Mouse (Mus musculus): ENCODE measurements around the gene Smarcc1.
A peak's percentile ranks its signal among the peaks of the same experiment; 100 is the strongest.
"Not testable (repeated sequence)": the region's sequence is repeated elsewhere in the genome, so short reads cannot be mapped to it uniquely, and the experiment has no call there.

Gene Smarcc1

GRCm38 (mm10) chr9:110131525-110132197, 14.2 kb downstream of the Smarcc1 start:
- DNase-seq (ENCODE audit: low read depth, low spot score), result peak; percentile 98

GRCm38 (mm10) chr9:110132201-110132605, 14.7 kb downstream of the Smarcc1 start:
- DNase-seq (ENCODE audit: low read depth, low spot score), result peak; percentile 40

GRCm38 (mm10) chr9:110132921-110133320, 15.4 kb downstream of the Smarcc1 start:
- DNase-seq (ENCODE audit: low read depth, low spot score), result no peak

GRCm38 (mm10) chr9:110134176-110134575, 16.7 kb downstream of the Smarcc1 start:
- DNase-seq (ENCODE audit: low read depth, low spot score), result no peak

- no peak for DNase-seq (ENCODE audit: low read depth, low spot score)
These were observed 21.6 kb downstream of the Smarcc1 start for GRCm38 (mm10) chr9:110139119-110139518.

GRCm38 (mm10) chr9:110142097-110142496, 24.6 kb downstream of the Smarcc1 start:
- no peak for DNase-seq (ENCODE audit: low read depth, low spot score)

GRCm38 (mm10) chr9:110148598-110148997, 31.1 kb downstream of the Smarcc1 start:
- no peak for DNase-seq (ENCODE audit: low read depth, low spot score)

- no peak for DNase-seq (ENCODE audit: low read depth, low spot score)
These were observed 41.5 kb downstream of the Smarcc1 start for GRCm38 (mm10) chr9:110159036-110159435.

GRCm38 (mm10) chr9:110160486-110160885, 43.0 kb downstream of the Smarcc1 start:
- not testable (repeated sequence) for DNase-seq (ENCODE audit: low read depth, low spot score)

- DNase-seq (ENCODE audit: low read depth, low spot score), result no peak
These were observed 44.9 kb downstream of the Smarcc1 start for GRCm38 (mm10) chr9:110162441-110162840.

- DNase-seq (ENCODE audit: low read depth, low spot score), result no peak
These were observed 45.6 kb downstream of the Smarcc1 start for GRCm38 (mm10) chr9:110163071-110163470.

- DNase-seq (ENCODE audit: low read depth, low spot score), result no peak
These were observed 53.4 kb downstream of the Smarcc1 start for GRCm38 (mm10) chr9:110170858-110171257.

- no peak for DNase-seq (ENCODE audit: low read depth, low spot score)
These were observed 82.4 kb downstream of the Smarcc1 start for GRCm38 (mm10) chr9:110199870-110200269.

GRCm38 (mm10) chr9:110205526-110206404, 88.3 kb downstream of the Smarcc1 start:
- DNase-seq (ENCODE audit: low read depth, low spot score), result no peak

- no peak for DNase-seq (ENCODE audit: low read depth, low spot score)
These were observed 88.9 kb downstream of the Smarcc1 start for GRCm38 (mm10) chr9:110206437-110206836.

GRCm38 (mm10) chr9:110208265-110208664, 90.8 kb downstream of the Smarcc1 start:
- no peak for DNase-seq (ENCODE audit: low read depth, low spot score)

GRCm38 (mm10) chr9:110208967-110209366, 91.5 kb downstream of the Smarcc1 start:
- no peak for DNase-seq (ENCODE audit: low read depth, low spot score)

GRCm38 (mm10) chr9:110224273-110224672, 106.8 kb downstream of the Smarcc1 start:
- DNase-seq (ENCODE audit: low read depth, low spot score), result no peak

GRCm38 (mm10) chr9:110226191-110226590, 108.7 kb downstream of the Smarcc1 start:
- DNase-seq (ENCODE audit: low read depth, low spot score), result no peak

GRCm38 (mm10) chr9:110228671-110229070, 111.2 kb downstream of the Smarcc1 start:
- no peak for DNase-seq (ENCODE audit: low read depth, low spot score)

- DNase-seq (ENCODE audit: low read depth, low spot score), result no peak
These were observed 111.6 kb downstream of the Smarcc1 start for GRCm38 (mm10) chr9:110229112-110229511.

- no peak for DNase-seq (ENCODE audit: low read depth, low spot score)
These were observed 112.2 kb downstream of the Smarcc1 start for GRCm38 (mm10) chr9:110229566-110230248.
